Mouse (Mus musculus): ENCODE data around the gene Alk. TPM values are rescaled to one million over a fixed set of nuclear protein-coding genes. Genes with fewer than 3 reads are reported as not detected.

Alk gene
- polyA plus RNA-seq, 1 experiment from 2014 or later: 0.39 TPM

GRCm38 (mm10) chr17:72251554-72251953 is 352.9 kb downstream of the Alk start:
- WGBS (ENCODE audit: insufficient replicate concordance): 37% methylated on average over 4 of the region's 4 CpGs
- H3K9me3 ChIP-seq (replicated peaks; ENCODE audit: control insufficient read depth, low read length): no peaks in the 10 kb centered on the region
- H3K9ac ChIP-seq (ENCODE audit: low read depth, low read length): no peak overlapping the region
- H3K4me1 ChIP-seq (ENCODE audit: control insufficient read depth, insufficient read depth, low read length): peaks cover 14% of the 10 kb centered on the region
- peak; percentile 80 for ATAC-seq (replicated peaks; ENCODE audit: insufficient number of reproducible peaks, low FRiP score, low TSS enrichment)
- H3K27me3 ChIP-seq (ENCODE audit: control insufficient read depth, insufficient read depth, low read length): no peaks in the 10 kb centered on the region
- no peak overlapping the region for H3K4me3 ChIP-seq (ENCODE audit: low read depth, low read length)
- H3K36me3 ChIP-seq (ENCODE audit: control insufficient read depth, insufficient read depth, low read length): no peaks in the 10 kb centered on the region
- no peak overlapping the region; the same call in 1 of the 2 replicates for H3K4me2 ChIP-seq
- H3K27ac ChIP-seq (ENCODE audit: low read depth, low read length): peak overlapping the region; percentile 71

- Histone ChIP-seq H3K4me1 (ENCODE audit: control insufficient read depth, insufficient read depth, low read length) (peaks cover 14% of the 10 kb centered on the region), H3K9ac (ENCODE audit: low read depth, low read length) (no peak overlapping the region), H3K9me3 (replicated peaks; ENCODE audit: control insufficient read depth, low read length) (no peaks in the 10 kb centered on the region), H3K27me3 (ENCODE audit: control insufficient read depth, insufficient read depth, low read length) (no peaks in the 10 kb centered on the region), H3K4me2 (no peak overlapping the region), H3K27ac (ENCODE audit: low read depth, low read length) (peak overlapping the region; percentile 68), H3K36me3 (ENCODE audit: control insufficient read depth, insufficient read depth, low read length) (no peaks in the 10 kb centered on the region), H3K4me3 (ENCODE audit: low read depth, low read length) (no peak overlapping the region)
- 68% methylated on average over 7 of the region's 7 CpGs for WGBS (ENCODE audit: insufficient replicate concordance)
- no peak for ATAC-seq (replicated peaks; ENCODE audit: insufficient number of reproducible peaks, low FRiP score, low TSS enrichment)
Measured at GRCm38 (mm10) chr17:72250482-72251405, 353.7 kb downstream of the Alk start.

- Histone ChIP-seq H3K4me2 (no peak overlapping the region), H3K9me3 (replicated peaks; ENCODE audit: control insufficient read depth, low read length) (no peaks in the 10 kb centered on the region), H3K4me1 (ENCODE audit: control insufficient read depth, insufficient read depth, low read length) (no peaks in the 10 kb centered on the region), H3K27me3 (ENCODE audit: control insufficient read depth, insufficient read depth, low read length) (no peaks in the 10 kb centered on the region), H3K27ac (ENCODE audit: low read depth, low read length) (no peak overlapping the region), H3K4me3 (ENCODE audit: low read depth, low read length) (no peak overlapping the region), H3K9ac (ENCODE audit: low read depth, low read length) (no peak overlapping the region), H3K36me3 (ENCODE audit: control insufficient read depth, insufficient read depth, low read length) (no peaks in the 10 kb centered on the region)
- ATAC-seq (replicated peaks; ENCODE audit: insufficient number of reproducible peaks, low FRiP score, low TSS enrichment): no peak
- 55% methylated on average over 4 of the region's 4 CpGs for WGBS (ENCODE audit: insufficient replicate concordance)
Measured at GRCm38 (mm10) chr17:72242036-72242435, 362.4 kb downstream of the Alk start.

- Histone ChIP-seq H3K27me3 (ENCODE audit: control insufficient read depth, insufficient read depth, low read length) (no peaks in the 10 kb centered on the region), H3K4me3 (ENCODE audit: low read depth, low read length) (no peak overlapping the region), H3K4me2 (no peak overlapping the region), H3K36me3 (ENCODE audit: control insufficient read depth, insufficient read depth, low read length) (no peaks in the 10 kb centered on the region), H3K9me3 (replicated peaks; ENCODE audit: control insufficient read depth, low read length) (no peaks in the 10 kb centered on the region), H3K9ac (ENCODE audit: low read depth, low read length) (no peak overlapping the region), H3K4me1 (ENCODE audit: control insufficient read depth, insufficient read depth, low read length) (no peaks in the 10 kb centered on the region), H3K27ac (ENCODE audit: low read depth, low read length) (no peak overlapping the region)
- WGBS (ENCODE audit: insufficient replicate concordance): 90% methylated on average over 1 of the region's 1 CpGs
- ATAC-seq (replicated peaks; ENCODE audit: insufficient number of reproducible peaks, low FRiP score, low TSS enrichment): no peak
Measured at GRCm38 (mm10) chr17:72237315-72237714, 367.1 kb downstream of the Alk start.

- H3K9ac ChIP-seq (ENCODE audit: low read depth, low read length): no peak overlapping the region
- no peak overlapping the region for H3K4me2 ChIP-seq
- WGBS (ENCODE audit: insufficient replicate concordance): 78% methylated on average over 7 of the region's 7 CpGs
- no peak overlapping the region for H3K27ac ChIP-seq (ENCODE audit: low read depth, low read length)
- no peaks in the 10 kb centered on the region for H3K36me3 ChIP-seq (ENCODE audit: control insufficient read depth, insufficient read depth, low read length)
- H3K27me3 ChIP-seq (ENCODE audit: control insufficient read depth, insufficient read depth, low read length): no peaks in the 10 kb centered on the region
- no peak overlapping the region for H3K4me3 ChIP-seq (ENCODE audit: low read depth, low read length)
- no peaks in the 10 kb centered on the region for H3K9me3 ChIP-seq (replicated peaks; ENCODE audit: control insufficient read depth, low read length)
- no peak for ATAC-seq (replicated peaks; ENCODE audit: insufficient number of reproducible peaks, low FRiP score, low TSS enrichment)
- H3K4me1 ChIP-seq (ENCODE audit: control insufficient read depth, insufficient read depth, low read length): no peaks in the 10 kb centered on the region
Measured at GRCm38 (mm10) chr17:72230891-72231290, 373.5 kb downstream of the Alk start.

- Histone ChIP-seq H3K9ac (ENCODE audit: low read depth, low read length) (no peak overlapping the region), H3K4me3 (ENCODE audit: low read depth, low read length) (no peak overlapping the region), H3K4me1 (ENCODE audit: control insufficient read depth, insufficient read depth, low read length) (no peaks in the 10 kb centered on the region), H3K27me3 (ENCODE audit: control insufficient read depth, insufficient read depth, low read length) (no peaks in the 10 kb centered on the region), H3K4me2 (no peak overlapping the region), H3K36me3 (ENCODE audit: control insufficient read depth, insufficient read depth, low read length) (no peaks in the 10 kb centered on the region), H3K27ac (ENCODE audit: low read depth, low read length) (no peak overlapping the region), H3K9me3 (replicated peaks; ENCODE audit: control insufficient read depth, low read length) (no peaks in the 10 kb centered on the region)
- WGBS (ENCODE audit: insufficient replicate concordance): 84% methylated on average over 3 of the region's 3 CpGs
- no peak for ATAC-seq (replicated peaks; ENCODE audit: insufficient number of reproducible peaks, low FRiP score, low TSS enrichment)
Measured at GRCm38 (mm10) chr17:72218816-72219215, 385.6 kb downstream of the Alk start.

- WGBS (ENCODE audit: insufficient replicate concordance): 72% methylated on average over 6 of the region's 6 CpGs
- no peak overlapping the region for H3K4me3 ChIP-seq (ENCODE audit: low read depth, low read length)
- H3K4me1 ChIP-seq (ENCODE audit: control insufficient read depth, insufficient read depth, low read length): no peaks in the 10 kb centered on the region
- H3K9me3 ChIP-seq (replicated peaks; ENCODE audit: control insufficient read depth, low read length): no peaks in the 10 kb centered on the region
- no peaks in the 10 kb centered on the region for H3K36me3 ChIP-seq (ENCODE audit: control insufficient read depth, insufficient read depth, low read length)
- ATAC-seq (replicated peaks; ENCODE audit: insufficient number of reproducible peaks, low FRiP score, low TSS enrichment): no peak
- no peaks in the 10 kb centered on the region for H3K27me3 ChIP-seq (ENCODE audit: control insufficient read depth, insufficient read depth, low read length)
- H3K4me2 ChIP-seq: no peak overlapping the region
- H3K27ac ChIP-seq (ENCODE audit: low read depth, low read length): no peak overlapping the region
- no peak overlapping the region for H3K9ac ChIP-seq (ENCODE audit: low read depth, low read length)
Measured at GRCm38 (mm10) chr17:72197576-72197975, 406.9 kb downstream of the Alk start.

GRCm38 (mm10) chr17:72194976-72195650 is 409.3 kb downstream of the Alk start:
- Histone ChIP-seq H3K4me2 (no peak overlapping the region), H3K4me1 (ENCODE audit: control insufficient read depth, insufficient read depth, low read length) (no peaks in the 10 kb centered on the region), H3K9ac (ENCODE audit: low read depth, low read length) (no peak overlapping the region), H3K27me3 (ENCODE audit: control insufficient read depth, insufficient read depth, low read length) (no peaks in the 10 kb centered on the region), H3K9me3 (replicated peaks; ENCODE audit: control insufficient read depth, low read length) (no peaks in the 10 kb centered on the region), H3K36me3 (ENCODE audit: control insufficient read depth, insufficient read depth, low read length) (no peaks in the 10 kb centered on the region), H3K4me3 (ENCODE audit: low read depth, low read length) (no peak overlapping the region), H3K27ac (ENCODE audit: low read depth, low read length) (no peak overlapping the region)
- WGBS (ENCODE audit: insufficient replicate concordance): 44% methylated on average over 12 of the region's 12 CpGs
- ATAC-seq (replicated peaks; ENCODE audit: insufficient number of reproducible peaks, low FRiP score, low TSS enrichment): no peak

All from heart, embryonic 11.5 days (tissue).